Mouse (Mus musculus) brain, embryonic 14.5 days (tissue): ENCODE measurements at regions not wholly inside any gene's neighbourhood (a gene's known extent, or its start where the extent isn't known, plus 50 kb on each side); places are given as distances from the start of the nearest gene placed in this dataset.
A peak's percentile ranks its signal among the peaks of the same experiment; 100 is the strongest.

ENCODE experiments used
- DNase-seq: peaks from one replicate; pipeline ENCODE4 v3.0.0-alpha.2; 2011; ENCODE audit warnings: low read depth
- CTCF ChIP-seq: fragments of 200-500 bp; IDR thresholded peaks from 2 replicates; pipeline ENCODE4 v1.5.1; 2012; ENCODE audit warnings: inconsistent platforms, mild to moderate bottlenecking, moderate library complexity, borderline replicate concordance; ENCODE audit not compliant: insufficient read depth, insufficient read length; ENCODE audit errors: extremely low read depth
- POLR2A ChIP-seq: fragments of 200-500 bp; IDR thresholded peaks from 2 replicates; pipeline ENCODE4 v1.6.1; 2012; ENCODE audit warnings: mild to moderate bottlenecking, inconsistent platforms, borderline replicate concordance; ENCODE audit not compliant: poor library complexity, insufficient read depth, insufficient read length, severe bottlenecking; ENCODE audit errors: extremely low read depth

- DNase-seq: no peak
- TF ChIP-seq POLR2A (no peak), CTCF (no peak)
These were observed 475.4 kb downstream of the Lmo4 start for GRCm38 (mm10) chr3:143729473-143730076.

GRCm38 (mm10) chr3:143722571-143722970, 482.4 kb downstream of the Lmo4 start:
- TF ChIP-seq CTCF (no peak), POLR2A (no peak)
- peak; percentile 35 for DNase-seq

GRCm38 (mm10) chr3:143722082-143722481, 482.9 kb downstream of the Lmo4 start:
- no peak for DNase-seq
- no peak for TF ChIP-seq POLR2A
- TF ChIP-seq CTCF: no peak

GRCm38 (mm10) chr3:143713183-143713582, 491.8 kb downstream of the Lmo4 start:
- DNase-seq: no peak

GRCm38 (mm10) chr3:143710805-143711469, 494.1 kb downstream of the Lmo4 start:
- TF ChIP-seq POLR2A: no peak
- TF ChIP-seq CTCF: no peak
- DNase-seq: peak; percentile 47

More at GRCm38 (mm10) chr3:143713183-143713582, 491.8 kb downstream of the Lmo4 start:
- TF ChIP-seq CTCF (no peak), POLR2A (no peak)

- TF ChIP-seq POLR2A (no peak), CTCF (no peak)
These were observed 498.3 kb downstream of the Lmo4 start for GRCm38 (mm10) chr3:143706679-143707078.

GRCm38 (mm10) chr3:143694817-143695216, 510.2 kb downstream of the Lmo4 start:
- no peak for DNase-seq
- TF ChIP-seq POLR2A (no peak), CTCF (no peak)

More at GRCm38 (mm10) chr3:143706679-143707078, 498.3 kb downstream of the Lmo4 start:
- DNase-seq: no peak

- DNase-seq: no peak
- TF ChIP-seq POLR2A: no peak
- no peak for TF ChIP-seq CTCF
These were observed 519.3 kb downstream of the Lmo4 start for GRCm38 (mm10) chr3:143685742-143686141.

- DNase-seq: no peak
- no peak for TF ChIP-seq CTCF
- TF ChIP-seq POLR2A: no peak
These were observed 526.8 kb downstream of the Lmo4 start for GRCm38 (mm10) chr3:143678186-143678585.

- TF ChIP-seq POLR2A: no peak
- DNase-seq: no peak
These were observed 530.2 kb downstream of the Lmo4 start for GRCm38 (mm10) chr3:143674855-143675254.

- no peak for DNase-seq
- no peak for TF ChIP-seq CTCF
- TF ChIP-seq POLR2A: no peak
These were observed 530.6 kb downstream of the Lmo4 start for GRCm38 (mm10) chr3:143674446-143674845.

- no peak for TF ChIP-seq POLR2A
- TF ChIP-seq CTCF: no peak
- DNase-seq: no peak
These were observed 542.9 kb downstream of the Lmo4 start for GRCm38 (mm10) chr3:143662041-143662685.

GRCm38 (mm10) chr3:143659421-143659978, 545.5 kb downstream of the Lmo4 start:
- TF ChIP-seq POLR2A: no peak
- no peak for TF ChIP-seq CTCF
- DNase-seq: no peak
